Mouse (Mus musculus) adrenal gland, postnatal 14 days (tissue): ENCODE measurements around the gene Kctd20. TPM values are rescaled to one million over a fixed set of nuclear protein-coding genes. Genes with fewer than 3 reads are reported as not detected.

Source experiments
- total RNA-seq: library from RNA; stranded (reverse); gene quantifications from 2 replicates; pipeline ENCODE4 v1.2.3, GENCODE M21; 2021

Kctd20 gene
- total RNA-seq, 1 experiment from 2014 or later = 71.6 TPM

Other genes starting within 250 kb of the Kctd20 start
- gene AC170998.1, start 225.9 kb upstream of the Kctd20 start, total RNA-seq = 1.2 and 2.0 TPM in 2 replicates
- gene Mapk13, start 182.7 kb upstream of the Kctd20 start, total RNA-seq = 48.0 and 62.9 TPM in 2 replicates
- gene Brpf3, start 150.9 kb upstream of the Kctd20 start, total RNA-seq = 62.6 and 64.5 TPM in 2 replicates
- gene Pnpla1, start 93.5 kb upstream of the Kctd20 start, total RNA-seq = 0.15 TPM in 1 of 2 replicates, not detected in the other
- not detected in 2 replicates for gene 4930539E08Rik, start 36.6 kb upstream of the Kctd20 start, total RNA-seq
- 0.64 and 1.3 TPM in 2 replicates for gene Pxt1, start 8.1 kb upstream of the Kctd20 start, total RNA-seq
- gene Stk38, start 56.0 kb downstream of the Kctd20 start, total RNA-seq = 55.0 and 73.5 TPM in 2 replicates
- 167 and 224 TPM in 2 replicates for gene Srsf3, start 80.7 kb downstream of the Kctd20 start, total RNA-seq
- 126 and 202 TPM in 2 replicates for gene Cdkn1a, start 139.0 kb downstream of the Kctd20 start, total RNA-seq
- 0.33 and 0.38 TPM in 2 replicates for gene Rab44, start 162.2 kb downstream of the Kctd20 start, total RNA-seq